Mouse (Mus musculus): ENCODE results near the gene Dlx1.

The Dlx1 gene

GRCm38 (mm10) chr2:71546640-71547071 is 18.7 kb downstream of the Dlx1 start, which contains the start of gene Dlx2:
Gene Dlx2, minus strand, starts transcription at chr2:71546754.
- DNase-seq (ENCODE audit: low read depth, low spot score), result peak; percentile 82

- DNase-seq (ENCODE audit: low read depth, low spot score), result peak; percentile 95
Measured at GRCm38 (mm10) chr2:71547829-71548228, 19.9 kb downstream of the Dlx1 start.

GRCm38 (mm10) chr2:71550330-71550729 is 22.4 kb downstream of the Dlx1 start:
- no peak for DNase-seq (ENCODE audit: low read depth, low spot score)

- DNase-seq (ENCODE audit: low read depth, low spot score), result no peak
Measured at GRCm38 (mm10) chr2:71551704-71552103, 23.8 kb downstream of the Dlx1 start.

GRCm38 (mm10) chr2:71556071-71556470 is 28.2 kb downstream of the Dlx1 start:
- no peak for DNase-seq (ENCODE audit: low read depth, low spot score)

- DNase-seq (ENCODE audit: low read depth, low spot score), result no peak
Measured at GRCm38 (mm10) chr2:71566466-71566865, 38.6 kb downstream of the Dlx1 start.

- DNase-seq (ENCODE audit: low read depth, low spot score), result peak; percentile 81
Measured at GRCm38 (mm10) chr2:71573736-71574135, 45.8 kb downstream of the Dlx1 start.

GRCm38 (mm10) chr2:71577059-71577458 is 49.1 kb downstream of the Dlx1 start:
- DNase-seq (ENCODE audit: low read depth, low spot score), result no peak

- no peak for DNase-seq (ENCODE audit: low read depth, low spot score)
Measured at GRCm38 (mm10) chr2:71580632-71581466, 52.9 kb downstream of the Dlx1 start.

- DNase-seq (ENCODE audit: low read depth, low spot score), result no peak
Measured at GRCm38 (mm10) chr2:71581488-71581887, 53.6 kb downstream of the Dlx1 start.
